Mouse (Mus musculus) heart, postnatal 0 days (tissue): ENCODE results near the gene Unc5cl. TPM values are rescaled to one million over a fixed set of nuclear protein-coding genes. Genes with fewer than 3 reads are reported as not detected.

Experiments
- ATAC-seq: fragments of 200-750 bp; cut with Nextera tagmentation; 2 replicates; pipeline ENCODE4 v1.8.0; 2017; ENCODE audit warnings: low read depth, moderate number of reproducible peaks, moderate library complexity; ENCODE audit not compliant: insufficient read depth
- DNase-seq: peaks from one replicate; pipeline ENCODE4 v3.0.0-alpha.2; 2016; ENCODE audit warnings: low spot score
- H3K27ac ChIP-seq: fragments of 300-500 bp; sonication (generic); 2 replicates; pipeline ENCODE4 v1.5.1; 2014; ENCODE audit warnings: low read depth, mild to moderate bottlenecking
- H3K27me3 ChIP-seq: fragments of 300-500 bp; sonication (generic); 2 replicates; pipeline ENCODE4 v1.6.1; 2014; ENCODE audit warnings: low read length, mixed read lengths; ENCODE audit not compliant: control insufficient read depth, insufficient read depth
- H3K36me3 ChIP-seq: fragments of 300-500 bp; sonication (generic); replicated peaks from 2 replicates; pipeline ENCODE4 v1.6.1; 2014; ENCODE audit warnings: low read length, mixed read lengths; ENCODE audit not compliant: control insufficient read depth, insufficient read depth
- H3K4me1 ChIP-seq: fragments of 300-500 bp; sonication (generic); 2 replicates; pipeline ENCODE4 v1.6.1; 2014; ENCODE audit warnings: antibody characterized with exemption; ENCODE audit not compliant: control insufficient read depth, insufficient read depth
- H3K4me2 ChIP-seq: fragments of 300-500 bp; sonication (generic); 2 replicates; pipeline ENCODE4 v1.6.1; 2014; ENCODE audit warnings: low read depth, mild to moderate bottlenecking, low read length, moderate library complexity
- H3K4me3 ChIP-seq: fragments of 300-500 bp; sonication (generic); 2 replicates; pipeline ENCODE4 v1.5.1; 2014; ENCODE audit warnings: low read depth, low read length
- H3K9ac ChIP-seq: fragments of 300-500 bp; sonication (generic); replicated peaks from 2 replicates; pipeline ENCODE4 v1.6.1; 2014; ENCODE audit warnings: low read depth, low read length, mixed read lengths
- H3K9me3 ChIP-seq: fragments of 300-500 bp; sonication (generic); replicated peaks from 2 replicates; pipeline ENCODE4 v1.6.1; 2016; ENCODE audit warnings: low read length; ENCODE audit not compliant: control insufficient read depth
- CTCF ChIP-seq: IDR thresholded peaks from 2 replicates; pipeline ENCODE4 v1.5.1; 2016; ENCODE audit warnings: antibody characterized with exemption, control low read depth, low read depth
- EP300 ChIP-seq: IDR thresholded peaks from 2 replicates; pipeline ENCODE4 v1.6.1; 2016; ENCODE audit warnings: antibody characterized with exemption, low read depth
- WGBS: fragments of 180-500 bp; shearing (Covaris S2); extraction: QIAGEN DNeasy Blood & Tissue Kit; methylation state at CpG from one replicate; pipeline ENCODE4 v1.1.7; 2014; 5-methylcytosine and 5-hydroxymethylcytosine counted together
- polyA plus RNA-seq: library from polyadenylated mRNA; unstranded; fragments of >200 nt; fragmentation: Nextera tagmentation; extraction: Ambion mirVana; gene quantifications from 2 replicates; pipeline ENCODE4 v1.2.1, GENCODE M21; 2015
- total RNA-seq: library from RNA; depleted of rRNA; stranded (reverse); fragments of >200 nt; gene quantifications from 2 replicates; pipeline ENCODE4 v1.2.3, GENCODE M21; 2014; ENCODE audit warnings: low replicate concordance

The Unc5cl gene
- total and polyA plus RNA-seq, 2 experiments from 2014 or later: not detected

DNA sequence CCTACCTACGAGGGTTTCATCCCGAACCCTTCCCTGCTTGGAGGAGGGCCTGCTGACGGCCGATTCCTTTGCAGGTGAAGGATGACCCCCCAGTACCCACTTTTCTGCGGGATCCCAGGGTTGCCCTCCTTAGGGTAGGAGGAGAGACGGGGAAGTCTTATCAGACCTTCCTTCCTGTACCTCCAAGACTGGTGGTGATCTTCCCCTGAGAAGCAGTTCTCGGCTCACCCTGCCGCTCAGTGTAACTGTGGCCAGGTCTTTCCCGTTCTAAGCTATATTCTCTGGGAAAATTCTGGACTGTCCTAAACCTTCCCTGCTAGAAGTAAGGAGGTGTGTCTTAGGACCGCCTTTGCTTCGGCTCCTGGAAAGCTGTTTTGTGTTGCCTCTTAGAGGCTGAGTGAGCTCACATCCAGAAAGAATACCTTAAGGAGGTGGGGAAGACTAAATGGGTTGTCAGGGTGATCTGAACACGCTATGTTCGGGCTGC is 44.4 kb upstream of the Unc5cl start:
- no peak for ATAC-seq
- Histone ChIP-seq H3K27me3 (no peaks in the 10 kb centered on the region), H3K9ac (peak overlapping the region; percentile 63), H3K36me3 (peaks cover 21% of the 10 kb centered on the region; the same call in 1 of the 2 replicates), H3K27ac (peak overlapping the region; percentile 99), H3K4me2 (peak overlapping the region; percentile 76), H3K9me3 (no peaks in the 10 kb centered on the region), H3K4me1 (peaks cover 31% of the 10 kb centered on the region), H3K4me3 (peak overlapping the region; percentile 87)
- WGBS: under 1% methylated on average over 13 of the region's 13 CpGs
- DNase-seq: no peak
- TF ChIP-seq EP300: no peak
- no peak for TF ChIP-seq CTCF

DNA sequence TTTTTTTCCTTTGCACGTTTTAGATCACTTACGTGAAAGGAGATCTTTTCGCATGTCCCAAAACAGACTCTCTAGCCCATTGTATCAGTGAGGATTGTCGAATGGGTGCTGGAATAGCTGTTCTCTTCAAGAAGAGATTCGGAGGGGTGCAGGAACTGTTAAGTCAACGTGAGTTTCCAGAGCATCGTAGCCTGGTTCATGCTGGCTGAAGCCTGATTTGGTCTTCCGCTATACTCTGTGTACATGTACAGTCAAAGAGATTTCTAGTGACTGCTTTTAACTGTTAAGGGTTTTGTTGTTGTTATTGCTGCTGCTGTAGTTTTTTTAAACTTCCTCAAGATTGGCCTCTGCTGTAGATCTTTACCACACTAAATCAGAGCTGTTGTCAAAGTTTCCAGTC is 43.5 kb upstream of the Unc5cl start:
- Histone ChIP-seq H3K9ac (peak overlapping the region; percentile 63), H3K36me3 (peaks cover 29% of the 10 kb centered on the region), H3K4me2 (peak overlapping the region; percentile 76), H3K27ac (peak overlapping the region; percentile 99; the same call in 1 of the 2 replicates), H3K4me1 (peaks cover 23% of the 10 kb centered on the region), H3K27me3 (no peaks in the 10 kb centered on the region), H3K4me3 (peak overlapping the region; percentile 87), H3K9me3 (no peaks in the 10 kb centered on the region)
- ATAC-seq (no peak), DNase-seq (no peak)
- 41% methylated on average over 8 of the region's 8 CpGs for WGBS
- no peak for TF ChIP-seq CTCF
- no peak for TF ChIP-seq EP300

DNA sequence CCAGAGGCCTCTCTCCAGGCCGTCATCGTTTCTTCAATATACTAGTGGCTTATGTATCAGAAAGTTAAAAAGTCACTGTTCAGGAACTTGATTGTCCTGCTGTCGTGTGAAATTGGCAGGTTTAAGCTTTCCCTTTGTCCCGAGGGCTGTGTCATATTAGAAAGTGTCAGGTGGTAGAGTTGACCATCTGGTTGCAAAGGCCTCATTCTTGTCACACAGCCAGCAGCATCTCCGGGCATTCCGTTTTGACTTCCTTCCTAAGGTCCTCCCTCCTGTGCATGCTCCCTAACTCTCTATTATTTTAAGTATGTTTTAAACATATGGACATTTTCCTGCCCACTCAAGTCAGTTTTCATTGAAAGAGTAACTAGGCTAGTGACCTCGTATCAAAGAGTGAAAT is 38.7 kb upstream of the Unc5cl start:
- WGBS: 48% methylated on average over 7 of the region's 7 CpGs

DNA sequence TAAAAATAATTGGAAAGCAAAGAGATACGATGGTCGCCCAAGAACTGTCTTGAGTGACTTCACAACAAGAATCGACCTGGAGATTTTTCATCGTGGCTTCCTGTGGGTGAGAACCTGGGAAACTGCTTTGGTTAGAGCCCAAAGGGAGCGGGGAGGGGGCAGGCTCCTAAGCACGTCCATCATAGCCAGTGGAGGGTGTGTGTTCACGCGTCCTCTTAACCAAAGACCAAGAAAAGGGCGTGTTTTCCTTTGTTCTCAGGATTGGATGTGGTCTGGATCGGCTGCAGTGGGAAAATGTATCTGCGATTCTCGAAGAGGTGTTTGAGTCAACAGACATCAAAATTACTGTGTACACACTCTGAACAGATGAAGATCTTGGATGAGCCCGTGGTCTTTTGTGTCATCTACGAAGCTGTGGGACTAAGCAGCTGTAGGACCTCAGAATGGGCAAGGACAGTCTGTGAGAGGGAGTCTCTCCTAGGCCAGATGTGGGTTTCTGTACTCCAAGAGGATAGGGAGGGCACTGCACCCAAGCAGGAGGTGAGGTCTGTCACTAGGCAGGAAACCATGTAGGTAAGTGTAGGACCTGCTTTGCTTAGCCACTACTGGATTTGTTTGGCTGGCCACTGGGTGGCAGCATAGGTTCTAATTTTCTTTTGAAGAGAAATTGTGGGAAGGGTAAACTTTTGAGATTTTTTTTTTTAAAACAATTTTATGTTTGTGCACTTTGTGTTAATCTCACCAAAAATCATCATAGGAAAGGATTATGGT is 38.1 kb upstream of the Unc5cl start:
- H3K9me3 ChIP-seq: no peaks in the 10 kb centered on the region
- 68% methylated on average over 14 of the region's 14 CpGs for WGBS
- no peak overlapping the region for H3K9ac ChIP-seq
- peak; percentile 77 for ATAC-seq
- peaks cover 79% of the 10 kb centered on the region for H3K36me3 ChIP-seq
- H3K27me3 ChIP-seq: no peaks in the 10 kb centered on the region
- no peak overlapping the region for H3K4me2 ChIP-seq
- peak overlapping the region; percentile 36 for H3K27ac ChIP-seq
- peak; percentile 76 for DNase-seq
- TF ChIP-seq EP300 (no peak), CTCF (peak; percentile 58)
- 0 out of 2 replicates have a peak, but pooled peaks cover 4% of the 10 kb centered on the region for H3K4me1 ChIP-seq
- no peak overlapping the region for H3K4me3 ChIP-seq

More for the DNA sequence above, 38.7 kb upstream of the Unc5cl start:
- 0 out of 2 replicates have a peak, but pooled peaks cover 8% of the 10 kb centered on the region for H3K4me1 ChIP-seq
- peaks cover 73% of the 10 kb centered on the region for H3K36me3 ChIP-seq
- H3K27me3 ChIP-seq: no peaks in the 10 kb centered on the region
- DNase-seq (peak; percentile 53), ATAC-seq (peak; percentile 50; the same call in 1 of the 2 replicates)
- 0 out of 2 replicates have a peak overlapping the region, but pooled peaks have one; percentile 2 for H3K9ac ChIP-seq
- TF ChIP-seq EP300: 0 out of 2 replicates have a peak, but pooled peaks have one; percentile 27
- TF ChIP-seq CTCF: no peak
- H3K27ac ChIP-seq: peak overlapping the region; percentile 36
- H3K4me2 ChIP-seq: no peak overlapping the region
- no peak overlapping the region for H3K4me3 ChIP-seq
- H3K9me3 ChIP-seq: no peaks in the 10 kb centered on the region

DNA sequence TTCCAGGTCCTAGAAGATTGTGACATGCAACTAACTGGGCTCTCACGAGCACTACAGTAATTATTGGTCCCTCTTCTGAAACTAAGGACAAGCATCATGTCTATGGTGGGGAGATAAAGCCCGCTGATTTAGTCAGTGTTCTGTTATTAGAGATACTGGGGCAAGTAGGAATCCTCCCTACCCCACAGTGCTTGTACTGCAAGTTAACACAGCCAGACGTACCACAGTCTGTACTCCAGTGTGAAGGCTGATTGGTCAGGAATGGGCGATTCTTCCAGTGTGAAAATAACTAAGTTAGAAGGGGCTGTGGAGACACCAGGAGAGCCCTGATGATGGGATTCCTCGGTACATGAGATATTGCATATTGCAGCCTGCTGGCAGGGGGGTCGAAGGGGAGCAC is 37.2 kb upstream of the Unc5cl start:
- Histone ChIP-seq H3K4me3 (no peak overlapping the region), H3K9me3 (no peaks in the 10 kb centered on the region), H3K4me2 (no peak overlapping the region), H3K27me3 (no peaks in the 10 kb centered on the region), H3K36me3 (peaks cover 88% of the 10 kb centered on the region), H3K9ac (no peak overlapping the region), H3K4me1 (0 out of 2 replicates have a peak, but pooled peaks cover 4% of the 10 kb centered on the region), H3K27ac (no peak overlapping the region)
- DNase-seq (no peak), ATAC-seq (no peak)
- no peak for TF ChIP-seq EP300
- no peak for TF ChIP-seq CTCF
- 57% methylated on average over 6 of the region's 6 CpGs for WGBS
